Mouse (Mus musculus): Measurements from ENCODE around the gene Mrpl1. TPM values are rescaled to one million over a fixed set of nuclear protein-coding genes. Genes with fewer than 3 reads are reported as not detected.

The Mrpl1 gene
- total RNA-seq, 2 experiments from 2014 or later = 24.4 to 33.4 TPM

- ATAC-seq (ENCODE audit: poor library complexity, severe bottlenecking) = no peak
Observed at GRCm38 (mm10) chr5:96308086-96308485, 98.8 kb downstream of the Mrpl1 start.

- ATAC-seq (ENCODE audit: poor library complexity, severe bottlenecking) = no peak
Observed at GRCm38 (mm10) chr5:96308645-96309044, 99.4 kb downstream of the Mrpl1 start.

GRCm38 (mm10) chr5:96309566-96309965 lies 100.3 kb downstream of the Mrpl1 start:
- ATAC-seq (ENCODE audit: poor library complexity, severe bottlenecking) = no peak

GRCm38 (mm10) chr5:96311677-96312076 lies 102.4 kb downstream of the Mrpl1 start:
- no peak for ATAC-seq (ENCODE audit: poor library complexity, severe bottlenecking)

Other genes with a start within 250 kb of the Mrpl1 start
- gene Cnot6l, start 45.3 kb upstream of the Mrpl1 start, total RNA-seq (2015) = 87.4 and 95.4 TPM in 2 replicates
- 81.4 and 85.0 TPM in 2 replicates for gene Cnot6l, start 45.3 kb upstream of the Mrpl1 start, total RNA-seq (2017)
- not detected in 2 replicates for gene Fras1, start 164.5 kb downstream of the Mrpl1 start, total RNA-seq (2015)
- gene Fras1, start 164.5 kb downstream of the Mrpl1 start, total RNA-seq (2017) = not detected in 2 replicates

Measured in megakaryocyte, adult 5-6 weeks (primary cell).